Mouse (Mus musculus) heart, adult 8-10 months (tissue): ENCODE measurements around the gene Fgfbp1. TPM values are rescaled to one million over a fixed set of nuclear protein-coding genes. Genes with fewer than 3 reads are reported as not detected.

ENCODE experiments used
- total RNA-seq, 4 experiments: library from RNA; stranded (reverse); gene quantifications; 2 replicates each; pipeline ENCODE4 v1.2.4; 2022

Fgfbp1 gene
- total RNA-seq, 4 experiments from 2014 or later: 0.22 to 0.28 (median 0.22) TPM; not detected in 1

Other genes with a start within 250 kb of the Fgfbp1 start
- gene Bst1, start 162.9 kb downstream of the Fgfbp1 start, total RNA-seq: 1 to 10 TPM; 1.7 to 3.6 (median 2.3) TPM
- 10 to 100 TPM; 36.4 to 43.2 (median 38.0) TPM for gene Fbxl5, start 160.1 kb downstream of the Fgfbp1 start, total RNA-seq
- 1 to 10 TPM; 5.8 to 9.5 (median 6.5) TPM for gene Cd38, start 113.2 kb downstream of the Fgfbp1 start, total RNA-seq
- 1 to 10 TPM; 7.8 to 9.7 (median 8.4) TPM for gene Gm7879, start 68.6 kb downstream of the Fgfbp1 start, total RNA-seq
- gene Prom1, start 120.3 kb upstream of the Fgfbp1 start, total RNA-seq: 10 to 100 TPM in 2 of 4 experiments, 1 to 10 TPM in 2; 7.3 to 10.9 (median 9.0) TPM
- 10 to 100 TPM; 17.6 to 26.4 (median 18.3) TPM for gene Tapt1, start 244.8 kb upstream of the Fgfbp1 start, total RNA-seq